Mouse (Mus musculus) liver, adult 2 months (tissue): ENCODE measurements around the gene Rfxap.

ENCODE experiments used
- CTCF ChIP-seq: fragments of 200-500 bp; IDR thresholded peaks from 2 replicates; pipeline ENCODE4 v1.5.1; 2011; ENCODE audit warnings: low read depth, low read length, control low read depth
- POLR2A ChIP-seq: fragments of 200-500 bp; IDR thresholded peaks from 2 replicates; pipeline ENCODE4 v1.6.1; 2011; ENCODE audit warnings: low read length, control low read depth; ENCODE audit not compliant: insufficient read depth; ENCODE audit errors: extremely low read depth

- TF ChIP-seq POLR2A (no peak), CTCF (no peak)
These were observed 31.5 kb downstream of the Rfxap start for GRCm38 (mm10) chr3:54775989-54776631.
